Mouse (Mus musculus): Measurements from ENCODE around the gene Sepsecs. TPM values are rescaled to one million over a fixed set of nuclear protein-coding genes. Genes with fewer than 3 reads are reported as not detected.
"Not testable (repeated sequence)": the region's sequence is repeated elsewhere in the genome, so short reads cannot be mapped to it uniquely, and the experiment has no call there.

The Sepsecs gene
- 10 to 100 TPM; 10.8 to 16.5 (median 11.2) TPM for total RNA-seq (2022)

GRCm38 (mm10) chr5:52669426-52670191, at the start of gene Sepsecs:
Gene Sepsecs (minus strand): TSS chr5:52669708.
- peak; percentile 88 to 97 for DNase-seq (ENCODE audit: low spot score in 2 of 2)

DNA sequence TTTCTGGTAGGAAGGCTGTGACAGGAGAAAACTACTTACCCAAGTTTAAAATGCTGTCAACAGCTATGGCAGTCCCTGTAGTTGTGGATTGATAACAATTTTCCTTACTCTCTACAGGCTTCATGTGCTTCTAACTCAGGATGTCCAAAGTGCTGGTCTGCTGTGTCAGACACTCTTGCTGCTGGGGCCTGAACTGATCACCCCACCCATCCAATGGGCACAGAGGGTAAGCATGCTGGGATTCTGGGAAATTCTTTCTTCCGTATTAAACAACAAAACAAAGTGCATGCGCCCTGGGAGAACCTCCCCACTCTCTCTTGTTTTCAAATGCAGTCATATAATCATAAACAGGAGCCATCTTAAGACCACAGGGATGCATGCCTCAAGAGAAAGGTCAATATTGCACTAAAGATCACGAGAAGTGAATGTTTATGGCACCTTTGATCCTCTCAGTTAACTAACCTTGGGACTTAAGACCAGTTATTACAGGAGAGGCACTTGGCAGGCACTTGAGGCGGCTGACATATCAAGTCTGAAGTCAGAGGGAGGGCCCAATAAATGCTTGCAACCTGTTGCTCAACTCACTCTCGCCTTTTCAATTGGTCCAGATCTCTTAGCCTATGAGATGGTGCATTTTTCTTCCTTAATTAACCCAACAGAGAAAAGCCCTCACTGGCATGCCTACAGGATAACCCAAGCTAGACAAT, 47.4 kb upstream of the Sepsecs start:
- DNase-seq (ENCODE audit: low spot score in 2 of 2), result no peak

DNA sequence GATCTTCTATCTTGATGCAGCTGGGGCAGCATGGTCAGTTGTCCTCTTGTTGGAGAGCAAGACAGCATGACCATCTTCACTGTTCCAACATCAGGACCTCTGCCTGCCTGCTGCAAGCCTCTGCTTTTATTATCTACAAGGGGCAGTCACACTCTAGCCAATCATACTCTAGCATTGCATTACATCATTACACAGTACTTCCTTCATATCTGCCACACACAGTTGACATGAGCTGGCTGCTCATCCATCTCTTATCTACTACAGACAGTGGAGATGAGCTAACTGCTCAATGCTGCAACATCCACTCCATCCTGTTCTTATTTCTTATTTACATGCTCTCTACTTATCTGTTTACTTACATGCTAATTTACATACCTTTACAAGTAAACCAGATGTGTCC, 43.2 kb upstream of the Sepsecs start:
- no peak for DNase-seq (ENCODE audit: low spot score in 2 of 2)

DNA sequence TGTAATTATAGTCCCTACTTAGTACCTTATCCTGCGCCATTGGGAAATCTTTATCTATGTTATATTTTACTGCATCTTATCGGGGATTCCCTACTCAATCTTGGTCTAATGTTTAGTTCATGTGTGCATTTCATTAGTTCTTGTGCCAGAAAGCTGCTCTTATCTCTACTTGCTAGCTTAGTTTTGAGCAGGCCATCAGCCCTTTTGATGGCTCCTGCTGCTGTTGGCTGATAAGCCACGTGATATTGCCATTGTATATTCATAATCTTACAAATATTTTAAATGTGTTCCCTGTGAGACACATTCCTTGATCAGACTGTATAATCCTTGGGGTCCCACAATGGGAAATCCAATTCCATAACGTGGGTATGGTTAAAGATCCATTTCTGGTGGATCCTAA, 35.1 kb upstream of the Sepsecs start:
- no peak for DNase-seq (ENCODE audit: low spot score in 2 of 2)

GRCm38 (mm10) chr5:52697882-52698440, 28.5 kb upstream of the Sepsecs start:
- DNase-seq (ENCODE audit: low spot score in 2 of 2), result not testable (repeated sequence)

- no peak for DNase-seq (ENCODE audit: low spot score in 2 of 2)
Measured at GRCm38 (mm10) chr5:52697291-52697690, 27.8 kb upstream of the Sepsecs start.

DNA sequence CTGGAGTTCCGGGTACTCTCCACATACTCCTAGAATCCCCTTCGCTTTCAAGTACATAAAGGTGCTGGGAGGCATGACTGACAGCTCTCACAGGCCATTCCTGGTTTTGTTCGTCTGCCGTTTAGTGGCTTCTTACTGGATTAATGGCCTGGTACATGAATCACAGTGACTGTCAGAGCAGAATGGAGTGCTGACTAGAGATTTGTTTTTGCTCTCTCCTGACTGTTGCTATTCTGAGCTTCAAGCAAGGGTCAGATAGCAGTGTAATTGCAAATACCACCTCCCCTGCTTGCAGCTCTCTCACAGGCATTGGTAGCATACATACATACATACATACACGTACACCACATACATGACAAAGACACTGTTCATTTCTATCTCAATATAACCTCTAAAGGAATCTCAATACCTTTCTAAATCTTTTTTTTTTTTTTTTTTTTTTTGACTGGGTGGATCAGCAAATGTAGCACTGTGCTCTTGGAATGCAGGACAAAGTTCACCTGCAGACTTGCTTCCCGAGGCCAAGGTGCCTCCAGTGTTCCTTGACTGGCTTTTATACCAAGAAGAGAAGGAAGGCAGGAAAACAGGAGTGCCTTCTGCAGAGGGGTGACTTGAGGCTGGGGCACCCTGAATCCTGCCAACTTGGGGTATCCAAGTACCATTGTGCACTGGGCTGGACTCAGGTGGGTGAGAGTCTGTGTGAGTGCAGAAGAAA, 18.4 kb upstream of the Sepsecs start:
- DNase-seq (ENCODE audit: low spot score in 2 of 2), result no peak

- no peak for DNase-seq (ENCODE audit: low spot score in 2 of 2)
Measured at GRCm38 (mm10) chr5:52681111-52681510, 11.6 kb upstream of the Sepsecs start.

DNA sequence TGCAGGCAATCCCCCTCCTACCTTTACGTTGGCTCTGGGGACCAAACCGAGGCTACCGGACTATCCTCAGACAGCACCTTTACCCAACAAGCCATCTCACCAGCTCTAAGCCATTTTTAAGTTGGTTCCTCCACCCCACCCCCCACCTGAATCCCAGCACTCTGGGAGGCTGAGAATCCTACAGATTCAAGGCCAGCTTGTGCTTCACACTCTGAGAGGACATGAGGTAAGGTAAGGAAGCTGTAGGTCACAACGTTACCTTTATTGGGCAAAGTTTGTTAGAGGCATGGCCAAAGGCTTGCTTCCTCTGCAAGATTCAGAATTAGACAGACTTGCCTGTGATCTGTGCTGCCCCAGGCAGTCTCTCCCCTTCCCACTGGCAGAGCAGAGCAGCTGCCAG, 10.7 kb upstream of the Sepsecs start:
- no peak for DNase-seq (ENCODE audit: low spot score in 2 of 2)

DNA sequence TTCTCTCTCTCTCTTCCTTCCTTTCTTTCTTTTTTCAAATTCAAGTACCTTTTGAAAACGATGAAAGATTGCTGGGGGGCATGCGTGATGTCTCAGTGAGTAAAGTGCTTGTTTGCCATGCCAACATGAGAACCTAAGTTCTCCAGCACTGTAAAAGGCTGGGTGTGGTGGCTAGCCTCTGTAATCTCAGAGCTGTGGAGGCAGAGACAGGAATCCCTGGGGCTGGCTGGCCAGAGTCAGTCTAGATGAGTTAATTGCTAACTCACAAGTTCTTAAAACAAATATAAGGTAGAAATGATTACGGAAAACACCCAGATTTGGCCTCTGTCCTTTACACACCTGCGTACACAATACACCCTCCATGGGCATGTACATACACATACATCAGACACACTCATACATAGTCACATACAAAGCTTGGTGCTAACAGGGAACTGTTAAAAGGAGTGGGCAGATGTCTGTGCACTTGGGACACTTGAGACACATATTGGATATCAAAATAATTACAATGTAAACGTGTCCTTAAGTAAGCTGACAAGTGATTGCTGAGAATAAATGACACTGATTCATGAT, 9.1 kb upstream of the Sepsecs start:
- no peak for DNase-seq (ENCODE audit: low spot score in 2 of 2)

- no peak for DNase-seq (ENCODE audit: low spot score in 2 of 2)
Measured at GRCm38 (mm10) chr5:52677126-52677525, 7.6 kb upstream of the Sepsecs start.

DNA sequence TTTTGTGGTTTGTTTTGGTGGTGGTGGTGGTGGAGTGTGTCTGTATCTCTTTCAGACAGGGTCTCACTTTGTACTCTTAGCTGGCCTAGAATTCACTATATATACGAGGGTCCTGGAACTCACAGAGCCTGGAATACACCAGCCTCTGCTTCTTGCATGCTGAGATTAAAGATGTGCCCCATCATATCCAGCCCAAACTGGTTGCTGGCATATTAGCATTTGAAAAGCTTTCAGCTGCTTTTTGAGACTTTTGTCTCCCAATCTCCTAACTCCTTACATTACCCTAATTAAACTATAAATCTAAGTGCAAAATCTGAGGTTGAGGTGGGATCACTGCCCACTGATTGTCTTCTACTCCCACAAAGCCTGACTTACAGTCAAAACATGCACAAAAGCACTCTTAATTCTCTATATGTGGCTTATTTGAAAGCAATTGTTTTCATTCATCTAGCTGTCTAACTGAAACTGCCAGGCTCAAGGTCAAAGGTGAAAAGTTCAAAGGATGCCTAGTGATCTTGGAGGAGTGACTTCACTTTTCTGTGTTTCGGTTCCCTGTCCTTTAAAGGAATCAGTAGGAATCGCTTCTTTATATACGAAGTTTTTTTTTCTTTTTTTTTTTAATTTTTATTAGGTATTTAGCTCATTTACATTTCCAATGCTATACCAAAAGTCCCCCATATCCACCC, 5.0 kb upstream of the Sepsecs start:
- no peak for DNase-seq (ENCODE audit: low spot score in 2 of 2)

- no peak for DNase-seq (ENCODE audit: low spot score in 2 of 2)
Measured at GRCm38 (mm10) chr5:52673341-52673740, 3.8 kb upstream of the Sepsecs start.

DNA sequence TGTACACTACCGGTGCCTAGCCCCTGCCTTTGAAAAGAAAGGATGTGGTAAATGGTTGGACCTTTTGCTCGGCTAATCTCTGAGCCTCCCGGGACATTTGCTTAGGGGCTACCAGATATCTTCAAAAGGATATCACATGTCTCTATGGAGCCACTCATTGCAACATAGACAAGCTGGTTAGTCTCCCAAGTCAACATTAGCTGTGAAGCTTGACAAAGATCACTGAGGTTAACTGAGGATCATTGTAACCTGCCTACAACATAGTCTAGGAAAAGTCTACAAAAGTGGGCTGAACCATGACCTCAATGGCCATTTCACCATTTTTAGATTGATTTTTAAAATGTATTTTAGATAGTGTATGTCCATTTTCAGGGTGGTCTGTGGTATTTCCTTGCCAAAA, 1.2 kb upstream of the Sepsecs start:
- DNase-seq (ENCODE audit: low spot score in 2 of 2), result no peak

DNA sequence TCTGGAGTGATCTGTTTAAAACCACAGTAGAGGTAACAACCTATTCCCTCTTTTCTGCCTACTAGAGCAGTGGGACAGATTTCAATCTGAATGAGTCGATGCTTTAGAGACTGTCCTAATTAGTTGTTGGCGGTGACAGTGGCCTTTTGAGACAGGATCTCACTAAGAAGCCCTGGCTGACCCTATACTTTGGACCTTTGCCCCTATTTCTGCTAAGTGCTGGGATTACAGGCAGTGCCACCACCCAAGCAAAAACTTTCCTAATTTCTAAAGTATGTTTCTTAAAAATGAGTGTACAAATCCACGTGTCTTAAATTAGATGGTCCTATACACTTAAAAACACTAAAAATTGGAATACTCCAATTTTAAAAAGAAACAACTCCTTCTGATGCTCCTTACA, 2.7 kb downstream of the Sepsecs start:
- no peak for DNase-seq (ENCODE audit: low spot score in 2 of 2)

- DNase-seq (ENCODE audit: low spot score in 2 of 2), result no peak
Measured at GRCm38 (mm10) chr5:52657957-52658356, 11.6 kb downstream of the Sepsecs start.

GRCm38 (mm10) chr5:52657336-52657735, 12.2 kb downstream of the Sepsecs start:
- DNase-seq (ENCODE audit: low spot score in 2 of 2), result no peak

- DNase-seq (ENCODE audit: low spot score in 2 of 2), result no peak
Measured at GRCm38 (mm10) chr5:52655992-52656391, 13.5 kb downstream of the Sepsecs start.

DNA sequence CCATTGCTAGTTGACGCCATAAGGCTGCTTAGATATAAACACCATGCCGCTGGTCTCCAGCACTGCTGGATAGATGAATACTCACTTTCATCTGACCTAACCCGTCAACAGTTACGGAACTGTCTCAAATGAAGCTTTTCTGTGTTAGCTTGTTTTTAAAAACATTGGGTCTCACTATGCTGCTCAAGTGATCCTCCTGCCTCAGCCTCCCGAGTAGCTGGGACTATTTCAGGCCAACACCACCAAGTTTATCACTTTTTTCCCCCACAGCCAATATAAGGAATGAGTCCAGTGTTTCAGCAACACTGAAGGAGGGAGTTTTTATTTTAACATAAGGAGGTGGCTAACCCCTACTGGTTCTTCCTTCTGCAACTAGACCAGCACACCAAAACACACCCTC, 14.5 kb downstream of the Sepsecs start:
- no peak for DNase-seq (ENCODE audit: low spot score in 2 of 2)

DNA sequence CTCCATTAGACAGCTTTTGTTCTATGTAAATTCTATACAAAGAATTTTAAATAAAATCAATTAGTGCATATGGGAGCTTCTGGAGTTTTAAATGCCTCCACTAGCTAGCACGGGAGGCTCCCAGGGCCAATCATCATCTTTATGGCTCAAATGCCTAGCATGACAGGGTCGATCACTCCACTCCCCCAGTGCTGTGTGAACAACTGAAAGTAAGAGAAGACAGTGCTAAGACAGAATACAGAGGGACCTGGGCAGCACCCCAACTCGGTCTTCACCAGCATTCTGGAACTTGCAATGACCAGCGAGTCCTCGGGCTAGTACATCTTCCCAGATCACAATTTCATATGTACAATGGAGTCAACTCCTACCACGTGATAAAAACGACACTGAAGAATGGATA, 16.9 kb downstream of the Sepsecs start:
- DNase-seq (ENCODE audit: low spot score in 2 of 2), result no peak

DNA sequence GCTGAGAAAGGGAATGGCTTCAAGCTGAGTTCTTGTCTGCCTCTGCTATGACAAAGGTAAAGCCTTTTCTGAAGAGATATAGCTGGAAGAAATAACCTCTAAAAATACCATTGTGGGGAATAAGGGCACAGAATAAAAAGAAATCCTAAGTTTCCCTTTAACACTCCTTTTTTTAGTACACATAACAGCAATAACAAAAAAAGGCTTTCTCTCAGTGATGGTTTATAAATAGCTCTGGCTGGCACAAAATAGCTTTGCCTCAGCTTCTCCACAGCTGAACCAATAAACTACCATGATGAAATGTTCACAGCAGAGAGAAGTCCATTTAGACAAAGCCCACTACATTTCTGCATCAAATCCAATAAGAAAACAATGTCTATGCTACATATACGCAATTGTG, 17.4 kb downstream of the Sepsecs start:
- no peak for DNase-seq (ENCODE audit: low spot score in 2 of 2)

Data from left cerebral cortex, adult 8-10 months (tissue).